Mouse (Mus musculus) adrenal gland, adult 8-10 months (tissue): Measurements from ENCODE around the gene Tprkb. TPM values are rescaled to one million over a fixed set of nuclear protein-coding genes. Genes with fewer than 3 reads are reported as not detected.
"Not testable (repeated sequence)": the region's sequence is repeated elsewhere in the genome, so short reads cannot be mapped to it uniquely, and the experiment has no call there.

Experiments used
- DNase-seq: peaks from one replicate; pipeline ENCODE4 v3.0.0; 2022
- total RNA-seq, 4 experiments: library from RNA; stranded (reverse); gene quantifications; 2 replicates each; pipeline ENCODE4 v1.2.4; 2022

Tprkb gene
- total RNA-seq, result 10 to 100 TPM; 61.2 to 72.8 (median 68.0) TPM

GRCm38 (mm10) chr6:85911587-85911986 is at the start of gene Tprkb:
Gene Tprkb (plus strand): TSS chr6:85911865.
- no peak for DNase-seq

GRCm38 (mm10) chr6:85862565-85862964 is 49.1 kb upstream of the Tprkb start:
- DNase-seq, result peak; percentile 84

- DNase-seq, result no peak
Observed at GRCm38 (mm10) chr6:85863136-85863535, 48.5 kb upstream of the Tprkb start.

GRCm38 (mm10) chr6:85863840-85864239 is 47.8 kb upstream of the Tprkb start:
- DNase-seq, result no peak

- DNase-seq, result not testable (repeated sequence)
Observed at GRCm38 (mm10) chr6:85864900-85865639, 46.6 kb upstream of the Tprkb start.

GRCm38 (mm10) chr6:85866166-85866565 is 45.5 kb upstream of the Tprkb start:
- DNase-seq, result not testable (repeated sequence)

- DNase-seq, result not testable (repeated sequence)
Observed at GRCm38 (mm10) chr6:85866995-85867394, 44.7 kb upstream of the Tprkb start.

GRCm38 (mm10) chr6:85867726-85868690 is 43.7 kb upstream of the Tprkb start:
- DNase-seq, result peak; percentile 34

- not testable (repeated sequence) for DNase-seq
Observed at GRCm38 (mm10) chr6:85869006-85869405, 42.7 kb upstream of the Tprkb start, which contains the start of gene Nat8f2. Gene Nat8f2 (minus strand): TSS chr6:85869158.

- DNase-seq, result not testable (repeated sequence)
Observed at GRCm38 (mm10) chr6:85883246-85883645, 28.4 kb upstream of the Tprkb start.

GRCm38 (mm10) chr6:85884311-85884710 is 27.4 kb upstream of the Tprkb start:
- DNase-seq, result no peak

- no peak for DNase-seq
Observed at GRCm38 (mm10) chr6:85888961-85889360, 22.7 kb upstream of the Tprkb start.

GRCm38 (mm10) chr6:85895061-85895648 is 16.5 kb upstream of the Tprkb start:
- not testable (repeated sequence) for DNase-seq

- not testable (repeated sequence) for DNase-seq
Observed at GRCm38 (mm10) chr6:85898596-85899475, 12.8 kb upstream of the Tprkb start.

- DNase-seq, result no peak
Observed at GRCm38 (mm10) chr6:85902303-85902702, 9.4 kb upstream of the Tprkb start.

- DNase-seq, result peak; percentile 78
Observed at GRCm38 (mm10) chr6:85904642-85905061, 7.0 kb upstream of the Tprkb start, which contains the start of gene Nat8f4. Gene Nat8f4 (minus strand): TSS chr6:85904884.

- DNase-seq, result peak; percentile 87
Observed at GRCm38 (mm10) chr6:85906911-85907351, 4.7 kb upstream of the Tprkb start.

- DNase-seq, result no peak
Observed at GRCm38 (mm10) chr6:85908341-85908740, 3.3 kb upstream of the Tprkb start.

GRCm38 (mm10) chr6:85909704-85910103 is 2.0 kb upstream of the Tprkb start:
- DNase-seq, result no peak

- no peak for DNase-seq
Observed at GRCm38 (mm10) chr6:85915141-85915538, 3.5 kb downstream of the Tprkb start.
